Mouse (Mus musculus) limb, embryonic 12.5 days (tissue): ENCODE data around the gene Btbd35f4. TPM values are rescaled to one million over a fixed set of nuclear protein-coding genes. Genes with fewer than 3 reads are reported as not detected.
"Not testable (repeated sequence)": the region's sequence is repeated elsewhere in the genome, so short reads cannot be mapped to it uniquely, and the experiment has no call there.

Experiments
- ATAC-seq: fragments of 200-750 bp; cut with Nextera tagmentation; 2 replicates; pipeline ENCODE4 v1.8.0; 2017; ENCODE audit warnings: low read depth, moderate TSS enrichment; ENCODE audit not compliant: insufficient number of reproducible peaks, insufficient read depth, low FRiP score, low TSS enrichment
- H3K27ac ChIP-seq: fragments of 300-500 bp; sonication (generic); 2 replicates; pipeline ENCODE4 v1.5.1; 2016; ENCODE audit warnings: mild to moderate bottlenecking, moderate library complexity
- H3K27me3 ChIP-seq: fragments of 300-500 bp; sonication (generic); 2 replicates; pipeline ENCODE4 v1.6.1; 2016; ENCODE audit warnings: mild to moderate bottlenecking, moderate library complexity
- H3K36me3 ChIP-seq: fragments of 300-500 bp; sonication (generic); 2 replicates; pipeline ENCODE4 v1.6.1; 2016; ENCODE audit warnings: mild to moderate bottlenecking, moderate library complexity
- H3K4me1 ChIP-seq: fragments of 300-500 bp; sonication (generic); replicated peaks from 2 replicates; pipeline ENCODE4 v1.6.1; 2016
- H3K4me2 ChIP-seq: fragments of 300-500 bp; sonication (generic); 2 replicates; pipeline ENCODE4 v1.6.1; 2016; ENCODE audit warnings: mild to moderate bottlenecking, moderate library complexity
- H3K4me3 ChIP-seq: fragments of 300-500 bp; sonication (generic); replicated peaks from 2 replicates; pipeline ENCODE4 v1.5.1; 2016; ENCODE audit warnings: mild to moderate bottlenecking
- H3K9ac ChIP-seq: fragments of 300-500 bp; sonication (generic); replicated peaks from 2 replicates; pipeline ENCODE4 v1.6.1; 2016; ENCODE audit warnings: mild to moderate bottlenecking, moderate library complexity
- H3K9me3 ChIP-seq: fragments of 300-500 bp; sonication (generic); 2 replicates; pipeline ENCODE4 v1.6.1; 2016; ENCODE audit warnings: mild to moderate bottlenecking, moderate library complexity
- WGBS: fragments of 180-500 bp; shearing (Covaris S2); methylation state at CpG from one replicate; pipeline ENCODE4 v1.1.7; 2016; 5-methylcytosine and 5-hydroxymethylcytosine counted together
- polyA plus RNA-seq: library from polyadenylated mRNA; unstranded; fragments of >200 nt; fragmentation: Nextera tagmentation; extraction: Ambion mirVana; gene quantifications from 2 replicates; pipeline ENCODE4 v1.2.1, GENCODE M21; 2016

The Btbd35f4 gene
- not detected in 2 replicates for polyA plus RNA-seq

DNA sequence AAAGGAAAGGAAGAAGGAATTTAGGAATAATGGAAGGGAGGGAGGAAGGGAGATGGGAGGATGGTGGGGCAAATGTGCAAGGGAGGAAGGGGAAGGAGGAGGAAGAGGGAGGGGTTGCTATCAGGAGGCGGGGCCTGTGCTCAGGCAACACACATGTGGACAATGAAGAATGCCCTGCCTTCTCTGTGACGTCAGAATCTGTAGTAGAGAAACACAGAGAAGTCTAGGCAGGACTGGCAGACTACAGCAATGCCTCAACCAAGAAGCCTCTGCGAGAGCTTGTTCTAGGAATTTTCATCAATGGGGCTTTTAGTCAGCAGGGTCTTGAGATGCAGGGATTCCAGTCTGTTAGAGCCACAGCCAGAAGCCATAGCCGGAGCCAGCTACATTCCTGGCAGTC, at the start of gene Btbd35f4:
Btbd35f4 (plus strand) TSS at position 301 of the 400 bp plus-strand sequence.
- not testable (repeated sequence) for ATAC-seq, H3K4me2 ChIP-seq
- no CpG with 5 or more reads among the region's 4 CpGs for WGBS

GRCm38 (mm10) chrX:4840016-4840415, 39.7 kb downstream of the Btbd35f4 start:
- H3K9me3 ChIP-seq, H3K4me2 ChIP-seq, H3K27me3 ChIP-seq, H3K4me3 ChIP-seq, ATAC-seq, H3K9ac ChIP-seq, H3K36me3 ChIP-seq, H3K27ac ChIP-seq, H3K4me1 ChIP-seq: not testable (repeated sequence)
- WGBS, result no CpG with 5 or more reads among the region's 1 CpGs

More for the DNA sequence above, at the start of gene Btbd35f4:
- not testable (repeated sequence) for H3K9me3 ChIP-seq, H3K36me3 ChIP-seq, H3K4me1 ChIP-seq, H3K4me3 ChIP-seq, H3K27ac ChIP-seq, H3K27me3 ChIP-seq, H3K9ac ChIP-seq

Other genes with a start within 250 kb of the Btbd35f4 start
- not detected in 2 replicates for gene Btbd35f27, start 151.6 kb downstream of the Btbd35f4 start, polyA plus RNA-seq